Mouse (Mus musculus) C2C12 (cell line): ENCODE measurements around the gene Rgs14. TPM values are rescaled to one million over a fixed set of nuclear protein-coding genes. Genes with fewer than 3 reads are reported as not detected.

Experiments
- H3K27me3 ChIP-seq: one replicate; pipeline ENCODE4 v1.6.1; 2011; ENCODE audit not compliant: control insufficient read depth, insufficient read depth, insufficient read length
- H3K36me3 ChIP-seq: one replicate; pipeline ENCODE4 v1.6.1; 2011; ENCODE audit not compliant: control insufficient read depth, insufficient read depth
- H3K4me3 ChIP-seq: one replicate; pipeline ENCODE4 v1.5.1; 2011; ENCODE audit warnings: mild to moderate bottlenecking, control low read depth; ENCODE audit not compliant: poor library complexity, insufficient read depth, severe bottlenecking
- H3K79me2 ChIP-seq: one replicate; pipeline ENCODE4 v1.6.1; 2011; ENCODE audit not compliant: control insufficient read depth, insufficient read depth
- H3K79me3 ChIP-seq: one replicate; pipeline ENCODE4 v1.6.1; 2011; ENCODE audit warnings: low read depth, control low read depth
- H3ac ChIP-seq: one replicate; pipeline ENCODE3; 2011; ENCODE audit warnings: low read depth; ENCODE audit not compliant: control insufficient read depth, insufficient read length
- CEBPB ChIP-seq: IDR thresholded peaks from one replicate; pipeline ENCODE4 v1.6.1; 2011; ENCODE audit warnings: low read depth, mild to moderate bottlenecking, control low read depth, moderate library complexity
- CTCF ChIP-seq: IDR thresholded peaks from one replicate; pipeline ENCODE4 v1.5.1; 2011; ENCODE audit not compliant: control insufficient read depth, insufficient read depth, insufficient read length
- FOSL1 ChIP-seq: IDR thresholded peaks from one replicate; pipeline ENCODE4 v1.8.0; 2011; ENCODE audit warnings: mild to moderate bottlenecking, low read length; ENCODE audit not compliant: poor library complexity, insufficient read depth, severe bottlenecking
- MAX ChIP-seq: IDR thresholded peaks from one replicate; pipeline ENCODE4 v1.6.1; 2011; ENCODE audit warnings: mild to moderate bottlenecking, control low read depth
- MYOD1 ChIP-seq: IDR thresholded peaks from one replicate; pipeline ENCODE4 v1.6.1; 2011; ENCODE audit warnings: low read depth; ENCODE audit not compliant: control insufficient read depth, insufficient read length
- MYOG ChIP-seq: IDR thresholded peaks from one replicate; pipeline ENCODE4 v1.6.1; 2011; ENCODE audit not compliant: control insufficient read depth, insufficient read length; ENCODE audit errors: extremely low read depth
- USF1 ChIP-seq: IDR thresholded peaks from one replicate; pipeline ENCODE4 v1.6.1; 2011; ENCODE audit warnings: low read depth, mild to moderate bottlenecking, control low read depth, moderate library complexity
- polyA plus RNA-seq: library from polyadenylated mRNA; unstranded; fragments of >200 nt; fragmentation: generic; extraction: Trizol; gene quantifications from one replicate; pipeline ENCODE4 v1.2.1, GENCODE M21; 2012; ENCODE audit warnings: missing spikeins

Gene Rgs14
- polyA plus RNA-seq, 1 experiment: 0.08 TPM

- Histone ChIP-seq H3K27me3 (peaks cover 44% of the 10 kb centered on the region), H3K4me3 (no peak overlapping the region), H3K79me2 (no peaks in the 10 kb centered on the region), H3K36me3 (no peaks in the 10 kb centered on the region), H3K79me3 (no peaks in the 10 kb centered on the region), H3ac (no peak overlapping the region)
- TF ChIP-seq CEBPB (peak; percentile 89), CTCF (peak; percentile 75), MYOD1 (no peak), MAX (no peak)
Observed at GRCm38 (mm10) chr13:55404853-55405782, 35.6 kb downstream of the Rgs14 start.

- TF ChIP-seq MYOD1: no peak
- TF ChIP-seq MAX: no peak
- TF ChIP-seq FOSL1: no peak
- no peaks in the 10 kb centered on the region for H3K36me3 ChIP-seq
- H3ac ChIP-seq: no peak overlapping the region
- no peak overlapping the region for H3K4me3 ChIP-seq
- H3K27me3 ChIP-seq: peaks cover 37% of the 10 kb centered on the region
- no peaks in the 10 kb centered on the region for H3K79me2 ChIP-seq
- H3K79me3 ChIP-seq: no peaks in the 10 kb centered on the region
Observed at GRCm38 (mm10) chr13:55405783-55406390, 36.4 kb downstream of the Rgs14 start.

- TF ChIP-seq USF1 (no peak), FOSL1 (no peak), MYOG (no peak), MYOD1 (no peak), CTCF (no peak), MAX (no peak)
Observed at GRCm38 (mm10) chr13:55407341-55407740, 37.8 kb downstream of the Rgs14 start.

GRCm38 (mm10) chr13:55408546-55409120 lies 39.1 kb downstream of the Rgs14 start:
- TF ChIP-seq FOSL1 (no peak), MAX (no peak), USF1 (no peak), CTCF (no peak), MYOG (no peak), CEBPB (no peak)
- H3K4me3 ChIP-seq: no peak overlapping the region
- H3K79me2 ChIP-seq: no peaks in the 10 kb centered on the region
- no peaks in the 10 kb centered on the region for H3K79me3 ChIP-seq
- no peak overlapping the region for H3ac ChIP-seq
- H3K27me3 ChIP-seq: peaks cover 20% of the 10 kb centered on the region
- H3K36me3 ChIP-seq: no peaks in the 10 kb centered on the region

More at GRCm38 (mm10) chr13:55407341-55407740, 37.8 kb downstream of the Rgs14 start:
- Histone ChIP-seq H3K36me3 (no peaks in the 10 kb centered on the region), H3ac (no peak overlapping the region), H3K4me3 (no peak overlapping the region), H3K79me2 (no peaks in the 10 kb centered on the region), H3K27me3 (peaks cover 32% of the 10 kb centered on the region), H3K79me3 (no peaks in the 10 kb centered on the region)

- TF ChIP-seq USF1 (no peak), MAX (no peak), CEBPB (no peak), FOSL1 (no peak), CTCF (no peak), MYOG (no peak), MYOD1 (no peak)
Observed at GRCm38 (mm10) chr13:55411826-55412225, 42.3 kb downstream of the Rgs14 start.

GRCm38 (mm10) chr13:55412643-55413307 lies 43.2 kb downstream of the Rgs14 start:
- H3K27me3 ChIP-seq: peaks cover 13% of the 10 kb centered on the region

More at GRCm38 (mm10) chr13:55411826-55412225, 42.3 kb downstream of the Rgs14 start:
- H3ac ChIP-seq: no peak overlapping the region
- H3K79me3 ChIP-seq: no peaks in the 10 kb centered on the region
- H3K36me3 ChIP-seq: no peaks in the 10 kb centered on the region
- no peak overlapping the region for H3K4me3 ChIP-seq
- peaks cover 13% of the 10 kb centered on the region for H3K27me3 ChIP-seq
- no peaks in the 10 kb centered on the region for H3K79me2 ChIP-seq

More at GRCm38 (mm10) chr13:55412643-55413307, 43.2 kb downstream of the Rgs14 start:
- Histone ChIP-seq H3K79me2 (no peaks in the 10 kb centered on the region), H3K36me3 (no peaks in the 10 kb centered on the region), H3ac (no peak overlapping the region), H3K4me3 (no peak overlapping the region), H3K79me3 (no peaks in the 10 kb centered on the region)
- TF ChIP-seq CTCF: no peak
- TF ChIP-seq USF1: no peak
- TF ChIP-seq FOSL1: no peak
- TF ChIP-seq MAX: no peak
- no peak for TF ChIP-seq MYOG
- no peak for TF ChIP-seq MYOD1
- TF ChIP-seq CEBPB: no peak
